Mouse (Mus musculus): Measurements from ENCODE around the gene Cyp4a29. TPM values are rescaled to one million over a fixed set of nuclear protein-coding genes. Genes with fewer than 3 reads are reported as not detected.
"Not testable (repeated sequence)": the region's sequence is repeated elsewhere in the genome, so short reads cannot be mapped to it uniquely, and the experiment has no call there.

Cyp4a29 gene
- not detected for total RNA-seq (2021)
- long read RNA-seq, experiment 1, result 0 reads
- long read RNA-seq, experiment 2, result 0 reads

DNA sequence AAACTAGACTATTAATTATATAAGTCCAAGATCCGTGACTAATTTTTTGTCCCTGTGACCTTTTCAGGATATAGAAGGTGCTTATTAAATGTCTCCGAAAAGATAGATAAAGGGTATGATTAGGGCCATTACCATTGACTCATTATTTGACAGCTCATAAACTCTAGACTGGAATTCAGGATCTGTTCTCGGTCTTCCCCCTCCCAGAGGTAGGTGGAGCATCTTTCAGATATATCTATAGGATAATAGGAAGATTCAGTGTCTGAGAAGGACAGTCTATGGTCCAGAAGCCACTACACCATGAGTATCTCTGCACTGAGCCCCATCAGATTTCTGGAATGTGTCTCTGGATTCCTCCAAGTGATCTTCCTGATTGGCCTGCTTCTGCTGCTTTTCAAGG is at the start of gene Cyp4a29:
Gene Cyp4a29, plus strand, starts transcription at position 301 of the 400 bp plus-strand sequence.
- no peak for DNase-seq (ENCODE audit: low spot score in 2 of 2)

DNA sequence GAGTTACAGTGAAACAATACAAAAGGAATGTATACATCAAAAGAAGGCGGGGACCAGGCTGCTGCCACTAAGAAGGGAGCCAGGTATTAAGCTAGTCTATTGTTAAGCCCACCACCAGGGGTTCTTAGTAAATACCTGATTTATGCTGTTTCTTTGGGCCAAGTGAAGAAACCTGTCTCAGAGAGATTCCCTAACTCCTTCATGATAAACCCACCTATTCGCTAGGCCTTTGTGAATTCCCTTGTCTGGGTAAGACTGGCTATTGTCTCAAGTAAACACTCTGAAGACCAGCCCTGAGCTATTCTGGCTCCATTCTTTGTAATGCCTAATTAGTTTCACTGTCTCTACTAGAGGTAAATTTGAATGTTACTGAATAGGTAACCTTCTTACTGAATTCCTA is 9.0 kb upstream of the Cyp4a29 start:
- not testable (repeated sequence) for DNase-seq (ENCODE audit: low spot score in 2 of 2)

DNA sequence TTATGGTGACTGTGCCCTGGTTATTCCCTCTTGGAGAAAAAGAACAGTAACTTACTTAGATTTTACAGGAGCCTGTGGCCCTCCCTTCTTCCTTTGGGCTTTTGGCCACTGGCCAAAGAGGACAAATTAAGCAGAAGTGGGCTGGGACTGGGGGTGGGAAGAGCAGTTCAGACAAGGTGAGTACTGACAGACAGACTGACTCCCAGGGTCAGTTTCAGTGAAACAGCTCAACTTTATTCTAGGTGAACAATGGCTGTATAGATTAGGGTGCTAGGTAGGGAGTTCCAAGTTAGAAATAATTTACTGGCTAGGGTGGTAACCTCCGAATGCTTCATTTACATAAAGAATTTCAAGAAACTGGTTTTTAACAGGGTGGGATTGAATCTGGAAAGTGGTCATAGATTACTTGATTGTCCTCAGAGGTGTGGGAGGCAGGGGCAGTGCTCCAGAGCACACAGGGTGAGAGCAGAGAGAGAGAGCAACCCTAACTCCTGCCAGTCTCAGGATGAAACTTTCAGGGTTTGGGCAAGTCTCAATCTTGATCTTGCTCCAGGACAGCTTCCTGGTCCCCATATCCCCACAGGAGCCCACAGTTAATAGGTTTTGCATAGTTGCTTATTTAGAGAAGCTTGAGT is 5.3 kb upstream of the Cyp4a29 start:
- DNase-seq (ENCODE audit: low spot score in 2 of 2), result no peak

GRCm38 (mm10) chr4:115264687-115265569 is 23.0 kb downstream of the Cyp4a29 start:
- not testable (repeated sequence) for DNase-seq (ENCODE audit: low spot score in 2 of 2)

- not testable (repeated sequence) for DNase-seq (ENCODE audit: low spot score in 2 of 2)
These were observed 36.5 kb downstream of the Cyp4a29 start for GRCm38 (mm10) chr4:115278215-115278982.

GRCm38 (mm10) chr4:115280342-115280741 is 38.5 kb downstream of the Cyp4a29 start:
- no peak for DNase-seq (ENCODE audit: low spot score in 2 of 2)

DNA sequence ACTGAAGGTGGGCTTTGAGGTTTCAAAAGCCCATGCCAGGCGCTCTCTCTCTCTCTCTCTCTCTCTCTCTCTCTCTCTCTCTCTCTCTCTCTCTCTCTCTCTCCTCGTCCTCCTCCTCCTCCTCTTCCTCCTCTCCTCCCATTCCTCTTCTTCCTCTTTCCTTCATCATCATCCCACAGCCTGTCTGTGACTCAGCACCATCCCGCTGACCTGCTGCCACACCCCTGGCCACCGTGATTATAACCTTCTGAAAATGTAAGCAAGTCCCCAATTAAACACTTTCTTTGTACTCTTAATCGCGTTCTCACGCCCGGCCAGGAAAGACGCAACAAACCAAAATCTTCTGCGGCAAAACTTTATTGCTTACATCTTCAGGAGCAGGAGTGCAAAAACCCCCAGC is 38.9 kb downstream of the Cyp4a29 start:
- not testable (repeated sequence) for DNase-seq (ENCODE audit: low spot score in 2 of 2)

- DNase-seq (ENCODE audit: low spot score in 2 of 2), result not testable (repeated sequence)
These were observed 39.4 kb downstream of the Cyp4a29 start for GRCm38 (mm10) chr4:115281231-115281767.

- DNase-seq (ENCODE audit: low spot score in 2 of 2), result not testable (repeated sequence)
These were observed 56.9 kb downstream of the Cyp4a29 start, which contains the start of gene Cyp4a12a for GRCm38 (mm10) chr4:115298746-115299145. Cyp4a12a (plus strand) TSS chr4:115299046.

Other genes with a start within 250 kb of the Cyp4a29 start
- under 1 TPM; 0.30 to 0.38 TPM for gene Stil, start 241.9 kb upstream of the Cyp4a29 start, total RNA-seq (2021)
- gene Tal1, start 185.7 kb upstream of the Cyp4a29 start, total RNA-seq (2021), result 1 to 10 TPM; 2.5 TPM
- gene Pdzk1ip1, start 153.4 kb upstream of the Cyp4a29 start, total RNA-seq (2021), result 1 to 10 TPM in 1 of 2 experiments, under 1 TPM in 1; 0.99 to 1.0 TPM
- gene Cyp4x1, start 107.8 kb upstream of the Cyp4a29 start, total RNA-seq (2021), result not detected
- not detected for gene Cyp4a12a, start 57.0 kb downstream of the Cyp4a29 start, total RNA-seq (2021)
- not detected for gene Cyp4a12b, start 169.5 kb downstream of the Cyp4a29 start, total RNA-seq (2021)
- gene Cyp4a30b, start 210.5 kb downstream of the Cyp4a29 start, total RNA-seq (2021), result not detected

Measured in adrenal gland, adult 18-20 months (tissue).